Mouse (Mus musculus): ENCODE data around the gene 2310034C09Rik.
"Not testable (repeated sequence)": the region's sequence is repeated elsewhere in the genome, so short reads cannot be mapped to it uniquely, and the experiment has no call there.

The 2310034C09Rik gene

DNA sequence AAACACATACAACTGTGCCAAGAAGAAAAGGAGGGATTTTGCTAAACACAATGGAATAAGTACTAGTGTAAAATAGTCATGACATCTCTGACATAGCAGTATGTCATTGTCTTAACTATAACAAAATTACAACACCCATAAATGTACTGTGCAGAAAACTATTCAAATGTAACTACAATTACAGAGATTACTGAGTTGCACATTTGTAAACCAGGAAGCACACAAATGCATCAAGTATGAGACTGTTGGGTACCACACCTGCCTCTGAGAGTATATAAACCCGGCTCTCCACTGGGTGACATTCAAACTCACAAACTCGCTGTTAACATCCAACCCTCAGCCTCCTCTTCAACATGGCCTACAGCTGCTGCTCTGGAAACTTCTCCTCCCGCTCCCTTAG lies at the start of gene 2310034C09Rik:
Gene 2310034C09Rik, plus strand, starts transcription at position 301 of the 400 bp plus-strand sequence.
- DNase-seq (ENCODE audit: low spot score), result not testable (repeated sequence)

GRCm38 (mm10) chr16:88710757-88711156 lies 47.9 kb upstream of the 2310034C09Rik start:
- DNase-seq (ENCODE audit: low spot score), result no peak

DNA sequence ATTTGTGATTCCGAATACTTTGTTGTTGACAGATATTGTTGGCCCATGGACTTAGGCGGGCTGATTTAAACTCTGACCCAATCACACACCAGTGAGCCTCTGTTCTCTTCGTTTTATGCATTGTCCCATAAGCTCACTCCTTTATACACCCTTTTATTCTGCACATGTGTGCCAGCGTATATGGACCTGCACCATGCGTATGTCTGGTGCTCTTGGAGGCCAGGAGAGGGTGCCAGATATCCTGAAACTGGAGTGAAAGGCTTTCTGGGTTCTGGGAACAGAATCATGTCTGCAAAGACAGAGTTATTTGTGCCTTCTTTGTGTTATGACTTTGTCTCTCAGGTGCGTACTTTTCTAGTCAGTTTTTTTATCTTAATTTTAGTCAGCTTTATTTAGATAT lies 47.4 kb upstream of the 2310034C09Rik start:
- DNase-seq (ENCODE audit: low spot score), result no peak

DNA sequence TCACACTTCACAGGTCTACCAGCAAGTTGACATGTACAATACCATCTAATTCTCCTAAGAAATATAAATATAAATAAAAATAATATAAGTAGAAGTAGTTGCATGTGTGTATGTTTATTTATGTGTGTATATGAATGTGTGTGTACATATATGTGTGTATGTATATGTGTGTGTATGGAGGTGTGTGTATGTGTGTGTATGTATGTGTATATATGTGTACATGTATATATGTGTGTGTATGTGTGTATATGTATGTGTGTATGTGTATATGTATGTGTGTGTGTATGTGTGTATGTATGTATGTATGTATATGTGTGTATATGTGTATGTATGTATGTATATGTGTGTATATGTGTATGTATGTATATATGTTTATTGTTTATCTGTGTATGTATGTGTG lies 42.1 kb upstream of the 2310034C09Rik start:
- DNase-seq (ENCODE audit: low spot score), result no peak

GRCm38 (mm10) chr16:88720031-88720430 lies 38.6 kb upstream of the 2310034C09Rik start:
- DNase-seq (ENCODE audit: low spot score), result no peak

DNA sequence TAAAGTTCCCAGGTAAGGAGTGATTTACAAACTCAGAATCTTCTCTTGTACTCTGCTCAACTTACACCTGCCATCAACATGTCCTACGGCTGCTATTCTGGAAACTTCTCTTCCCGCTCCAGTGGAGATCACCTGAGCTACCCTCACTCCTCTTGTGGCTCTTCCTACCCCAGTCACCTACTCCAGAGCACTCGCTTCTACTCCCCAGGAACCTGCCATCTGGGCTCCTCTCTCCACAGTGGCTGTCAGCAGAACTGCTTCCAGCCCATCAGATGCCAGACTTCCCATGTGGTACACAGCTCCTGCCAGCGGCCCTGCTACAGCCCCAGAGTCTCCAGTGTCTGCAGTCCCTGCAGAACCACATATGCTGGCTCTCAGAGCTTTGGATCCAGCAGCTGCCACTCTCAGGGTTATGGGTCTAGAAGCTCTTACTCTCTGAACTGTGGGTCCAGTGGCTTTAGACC lies 29.8 kb upstream of the 2310034C09Rik start, which contains the start of gene Krtap13-1:
Gene Krtap13-1, plus strand, starts transcription at position 51 of the 464 bp plus-strand sequence.
- DNase-seq (ENCODE audit: low spot score), result no peak

GRCm38 (mm10) chr16:88735391-88735790 lies 23.3 kb upstream of the 2310034C09Rik start:
- DNase-seq (ENCODE audit: low spot score), result no peak

DNA sequence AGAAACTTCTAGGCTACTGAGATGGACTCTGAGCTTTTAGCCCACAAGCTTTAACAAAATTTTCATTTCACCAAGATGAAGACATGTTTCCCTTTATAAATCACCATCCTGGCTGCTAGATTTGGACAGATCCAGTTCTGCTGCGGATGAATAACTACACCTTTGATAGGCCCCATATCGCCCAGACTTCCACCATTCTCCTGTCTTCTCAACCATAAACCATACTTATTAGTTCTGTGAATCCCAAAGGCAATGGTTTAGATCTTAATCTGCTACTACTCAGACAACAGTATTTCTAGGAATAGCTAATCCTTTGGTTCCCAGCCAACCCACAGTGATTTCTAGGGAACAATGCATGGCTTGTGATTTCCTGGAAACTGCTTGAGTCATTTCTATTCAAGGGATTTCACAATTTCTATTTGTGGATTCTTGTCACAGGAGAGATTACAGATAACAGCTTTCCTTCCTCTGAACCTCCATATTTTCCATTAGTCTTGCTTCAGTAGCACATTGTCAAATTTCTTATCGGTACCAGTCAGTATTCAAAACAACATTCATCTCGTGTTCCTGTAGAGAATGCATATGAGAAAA lies 13.8 kb upstream of the 2310034C09Rik start:
- no peak for DNase-seq (ENCODE audit: low spot score)

DNA sequence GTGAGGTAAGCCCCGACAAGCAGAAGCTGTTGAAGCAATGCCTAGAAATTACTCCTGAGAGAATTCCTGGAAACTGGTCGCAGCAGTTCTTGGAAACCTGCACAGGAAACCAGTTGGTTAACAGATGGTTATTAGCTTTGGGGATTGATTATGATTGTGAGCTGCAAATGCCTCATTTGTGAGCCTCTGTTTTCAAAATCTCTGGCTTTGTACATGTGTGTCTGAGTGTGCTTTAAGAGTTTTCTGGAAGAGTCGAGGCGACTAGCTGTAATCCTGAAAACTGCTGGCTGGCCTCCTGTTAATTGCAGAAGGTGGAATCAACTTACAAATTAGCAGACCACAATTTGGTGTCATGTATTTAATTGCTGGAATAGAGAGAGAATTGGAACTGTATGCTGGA lies 10.7 kb upstream of the 2310034C09Rik start:
- DNase-seq (ENCODE audit: low spot score), result no peak

DNA sequence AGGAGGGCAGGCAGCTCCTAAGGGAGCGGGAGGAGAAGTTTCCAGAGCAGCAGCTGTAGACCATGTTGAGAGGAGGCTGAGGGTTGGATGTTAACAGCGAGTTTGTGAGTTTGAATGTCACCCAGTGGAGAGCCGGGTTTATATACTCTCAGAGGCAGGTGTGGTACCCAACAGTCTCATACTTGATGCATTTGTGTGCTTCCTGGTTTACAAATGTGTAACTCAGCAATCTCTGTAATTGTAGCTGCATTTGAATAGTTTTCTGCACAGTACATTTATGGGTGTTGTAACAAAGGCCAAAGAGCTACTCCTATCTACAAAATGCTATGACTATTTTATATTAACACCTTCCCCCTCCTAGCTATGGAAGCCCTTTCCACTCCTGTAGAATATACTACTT lies 7.1 kb upstream of the 2310034C09Rik start, which contains the start of gene Krtap13:
Gene Krtap13, minus strand, starts transcription at position 101 of the 400 bp plus-strand sequence.
- not testable (repeated sequence) for DNase-seq (ENCODE audit: low spot score)

DNA sequence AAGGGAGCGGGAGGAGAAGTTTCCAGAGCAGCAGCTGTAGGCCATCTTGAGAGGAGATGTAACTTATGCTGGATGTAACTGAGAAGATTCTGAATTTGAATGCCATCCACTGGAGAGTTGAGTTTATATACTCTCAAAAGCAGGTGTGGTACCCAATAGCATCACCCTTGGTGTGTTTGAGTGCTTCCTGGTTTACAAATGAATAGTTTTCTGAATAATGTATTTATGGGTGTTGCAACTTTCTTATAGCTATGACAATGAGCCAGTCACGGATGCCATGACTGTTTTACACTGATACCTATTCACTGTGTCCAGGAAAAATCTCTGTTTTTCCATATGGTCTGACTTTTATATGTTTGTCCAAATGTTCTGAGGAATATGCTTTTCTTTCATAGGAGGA lies 15.5 kb downstream of the 2310034C09Rik start, which contains the start of gene 2310057N15Rik:
Gene 2310057N15Rik, minus strand, starts transcription at position 101 of the 400 bp plus-strand sequence.
- DNase-seq (ENCODE audit: low spot score), result no peak

- no peak for DNase-seq (ENCODE audit: low spot score)
Measured at GRCm38 (mm10) chr16:88777596-88777995, 18.9 kb downstream of the 2310034C09Rik start, which contains the start of gene Gm5965. Gene Gm5965 (plus strand): TSS chr16:88777896.

DNA sequence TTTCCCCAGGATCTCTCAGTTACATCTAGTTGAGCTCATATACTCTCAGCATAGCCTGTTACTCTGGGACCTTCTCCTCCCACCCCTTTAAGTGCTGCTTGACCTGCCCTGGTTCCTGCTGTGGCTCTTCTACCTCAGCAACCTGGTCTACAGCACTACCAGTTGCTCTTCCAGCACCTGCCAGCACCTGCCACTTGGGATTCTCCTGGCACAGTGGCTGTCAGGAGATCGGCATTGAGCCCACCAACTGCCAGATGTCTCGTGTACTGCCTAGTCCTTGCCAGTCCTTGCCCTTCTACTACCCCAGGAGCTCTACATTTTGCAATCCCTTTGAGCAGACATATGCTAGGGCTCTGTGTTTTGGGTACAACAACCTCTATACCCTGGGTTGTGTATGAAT lies 28.1 kb downstream of the 2310034C09Rik start:
- DNase-seq (ENCODE audit: low spot score), result no peak

Data from ovary, postnatal 10 days (tissue).